Mouse (Mus musculus) kidney, embryonic 14.5 days (tissue): ENCODE results near the gene Ugt1a2. TPM values are rescaled to one million over a fixed set of nuclear protein-coding genes. Genes with fewer than 3 reads are reported as not detected.
"Not testable (repeated sequence)": the region's sequence is repeated elsewhere in the genome, so short reads cannot be mapped to it uniquely, and the experiment has no call there.

Source experiments
- ATAC-seq: fragments of 200-750 bp; cut with Nextera tagmentation; 2 replicates; pipeline ENCODE4 v1.8.0; 2017; ENCODE audit warnings: moderate number of reproducible peaks, mild to moderate bottlenecking, moderate TSS enrichment, moderate library complexity; ENCODE audit not compliant: low FRiP score, low TSS enrichment
- H3K27ac ChIP-seq: fragments of 300-500 bp; sonication (generic); 2 replicates; pipeline ENCODE4 v1.5.1; 2014; ENCODE audit warnings: low read depth, mild to moderate bottlenecking, low read length, moderate library complexity, mixed read lengths
- H3K27me3 ChIP-seq: fragments of 300-500 bp; sonication (generic); 2 replicates; pipeline ENCODE4 v1.6.1; 2014; ENCODE audit warnings: mild to moderate bottlenecking, low read length; ENCODE audit not compliant: control insufficient read depth, insufficient read depth
- H3K36me3 ChIP-seq: fragments of 300-500 bp; sonication (generic); 2 replicates; pipeline ENCODE4 v1.6.1; 2014; ENCODE audit warnings: low read length, mixed read lengths; ENCODE audit not compliant: control insufficient read depth, insufficient read depth
- H3K4me1 ChIP-seq: fragments of 300-500 bp; sonication (generic); 2 replicates; pipeline ENCODE4 v1.6.1; 2014; ENCODE audit warnings: low read length, mixed read lengths; ENCODE audit not compliant: control insufficient read depth, insufficient read depth
- H3K4me2 ChIP-seq: fragments of 300-500 bp; sonication (generic); replicated peaks from 2 replicates; pipeline ENCODE4 v1.6.1; 2014; ENCODE audit warnings: low read depth, mild to moderate bottlenecking, low read length
- H3K4me3 ChIP-seq: fragments of 300-500 bp; sonication (generic); 2 replicates; pipeline ENCODE4 v1.5.1; 2014; ENCODE audit warnings: mild to moderate bottlenecking, low read length
- H3K9ac ChIP-seq: fragments of 300-500 bp; sonication (generic); 2 replicates; pipeline ENCODE4 v1.6.1; 2014; ENCODE audit warnings: low read depth, mild to moderate bottlenecking, low read length, moderate library complexity
- H3K9me3 ChIP-seq: fragments of 300-500 bp; sonication (generic); 2 replicates; pipeline ENCODE4 v1.6.1; 2016; ENCODE audit warnings: low read length; ENCODE audit not compliant: control insufficient read depth
- WGBS: fragments of 180-500 bp; shearing (Covaris S2); extraction: QIAGEN DNeasy Blood & Tissue Kit; methylation state at CpG from one replicate; pipeline ENCODE4 v1.1.7; 2014; 5-methylcytosine and 5-hydroxymethylcytosine counted together
- polyA plus RNA-seq: library from polyadenylated mRNA; unstranded; fragments of >200 nt; fragmentation: Nextera tagmentation; extraction: Ambion mirVana; gene quantifications from 2 replicates; pipeline ENCODE4 v1.2.1, GENCODE M21; 2014

The Ugt1a2 gene
- polyA plus RNA-seq, 1 experiment from 2014 or later = 7.3 TPM

DNA sequence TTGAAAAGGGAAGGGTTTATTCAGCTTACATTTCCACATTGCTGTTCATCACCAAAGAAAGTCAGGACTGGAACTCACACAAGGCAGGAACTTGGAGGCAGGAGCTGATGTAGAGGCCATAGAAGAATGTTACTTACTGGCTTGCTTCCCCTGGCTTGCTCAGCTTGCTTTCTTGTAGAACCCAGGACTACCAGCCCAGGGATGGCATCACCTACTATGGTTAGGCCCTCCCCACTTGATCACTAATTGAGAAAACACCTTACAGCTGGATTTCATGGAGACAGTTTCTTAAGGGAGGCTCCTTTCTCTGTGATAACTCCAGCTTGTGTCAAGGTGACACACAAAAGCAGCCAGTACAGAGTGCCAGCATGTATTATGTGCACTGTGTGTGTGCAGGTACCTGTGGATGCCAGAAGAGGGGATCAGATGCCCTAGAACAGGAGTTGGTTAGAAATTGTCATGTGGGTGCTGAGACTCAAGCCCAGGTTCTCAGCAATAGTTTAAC lies 22.7 kb downstream of the Ugt1a2 start:
- H3K4me1 ChIP-seq, H3K4me2 ChIP-seq, H3K27ac ChIP-seq, H3K27me3 ChIP-seq, ATAC-seq, H3K36me3 ChIP-seq, H3K4me3 ChIP-seq, H3K9ac ChIP-seq: not testable (repeated sequence)
- peaks cover 31% of the 10 kb centered on the region for H3K9me3 ChIP-seq

DNA sequence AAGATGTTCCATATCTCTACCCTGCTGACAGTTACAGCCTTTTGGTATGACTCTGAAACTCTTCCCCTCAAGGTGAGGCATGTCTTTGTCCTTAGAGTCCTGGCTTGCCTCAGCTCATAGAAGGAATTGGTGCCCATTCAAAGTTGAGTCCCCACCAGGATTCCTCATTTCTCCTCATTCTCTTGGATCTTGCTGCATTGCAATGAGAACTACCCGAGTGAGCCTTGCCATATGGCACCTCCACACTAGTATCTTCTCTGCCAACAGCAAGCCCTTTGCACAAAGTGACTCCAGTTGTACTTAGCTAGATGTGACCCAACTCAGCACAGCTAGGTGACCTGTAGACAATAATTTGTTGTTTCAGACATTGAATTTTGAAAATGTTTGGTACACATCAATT lies 23.2 kb downstream of the Ugt1a2 start:
- H3K9me3 ChIP-seq = peaks cover 37% of the 10 kb centered on the region
- no peaks in the 10 kb centered on the region for H3K36me3 ChIP-seq
- WGBS = 65% methylated on average over 1 of the region's 1 CpGs
- no peak overlapping the region for H3K4me3 ChIP-seq
- H3K9ac ChIP-seq = no peak overlapping the region
- ATAC-seq = no peak
- no peaks in the 10 kb centered on the region for H3K4me1 ChIP-seq
- H3K27ac ChIP-seq = no peak overlapping the region
- H3K4me2 ChIP-seq = no peak overlapping the region
- H3K27me3 ChIP-seq = no peaks in the 10 kb centered on the region

DNA sequence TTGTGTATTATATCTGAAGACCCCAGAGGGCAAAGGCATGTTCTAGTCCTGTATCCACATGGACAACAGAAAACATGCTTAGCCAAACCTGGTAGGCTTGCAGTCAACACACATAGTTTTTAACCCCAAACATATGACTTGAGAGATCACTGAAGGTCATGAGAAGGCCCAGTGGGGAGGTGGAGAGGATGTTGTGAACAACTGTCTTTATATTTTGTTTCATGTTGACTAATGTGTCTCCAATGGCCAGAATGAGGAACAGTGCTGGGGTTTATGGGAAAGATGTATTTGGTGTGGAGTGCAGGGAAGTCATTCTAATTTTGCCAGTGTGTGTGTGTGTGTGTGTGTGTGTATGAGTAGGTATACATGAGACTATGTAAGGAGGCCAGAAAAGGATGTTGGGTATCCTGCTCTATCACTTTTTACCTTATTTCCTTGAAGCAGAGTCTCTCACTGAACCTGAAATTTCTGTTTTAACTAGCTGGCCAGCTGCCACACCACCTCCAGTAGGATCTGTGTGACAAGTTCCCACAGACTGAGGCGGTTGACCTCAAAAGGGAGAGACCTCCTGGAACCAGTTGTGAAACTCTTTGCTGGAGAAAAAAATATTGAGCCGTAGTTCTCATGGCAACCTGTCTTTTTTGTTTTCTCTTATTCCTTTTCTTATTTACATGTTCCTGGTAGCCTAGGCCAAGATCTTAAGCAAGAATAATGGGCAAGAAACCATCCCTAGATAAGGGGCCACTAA lies 23.8 kb downstream of the Ugt1a2 start:
- Histone ChIP-seq H3K27me3 (no peaks in the 10 kb centered on the region), H3K4me2 (no peak overlapping the region), H3K4me1 (no peaks in the 10 kb centered on the region), H3K27ac (no peak overlapping the region), H3K9me3 (peaks cover 43% of the 10 kb centered on the region), H3K9ac (no peak overlapping the region), H3K36me3 (no peaks in the 10 kb centered on the region), H3K4me3 (no peak overlapping the region)
- WGBS = 71% methylated on average over 2 of the region's 2 CpGs
- no peak for ATAC-seq

DNA sequence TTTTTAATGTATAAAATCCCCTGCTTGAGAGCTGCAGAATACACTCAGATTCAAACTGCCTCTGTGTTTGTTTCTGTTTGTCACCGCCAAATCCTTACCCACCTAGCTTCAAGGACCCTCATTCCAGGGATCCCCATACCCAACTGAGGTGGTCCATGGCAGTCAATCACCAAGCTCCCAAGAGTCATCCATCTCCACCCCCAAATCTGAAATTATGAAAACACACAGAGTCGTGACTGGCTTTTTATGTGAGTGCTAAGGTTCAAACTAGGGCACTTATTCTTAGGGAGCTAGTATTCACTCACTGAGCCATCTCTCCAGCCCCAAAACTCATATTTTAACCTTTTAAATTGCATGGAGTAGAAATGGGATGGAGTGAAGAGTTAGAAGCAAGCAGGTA lies 24.9 kb downstream of the Ugt1a2 start:
- peaks cover 52% of the 10 kb centered on the region for H3K9me3 ChIP-seq
- not testable (repeated sequence) for H3K9ac ChIP-seq, H3K4me3 ChIP-seq, H3K4me1 ChIP-seq, H3K27me3 ChIP-seq, H3K36me3 ChIP-seq, H3K27ac ChIP-seq, H3K4me2 ChIP-seq, ATAC-seq
- WGBS = 44% methylated on average over 2 of the region's 2 CpGs

DNA sequence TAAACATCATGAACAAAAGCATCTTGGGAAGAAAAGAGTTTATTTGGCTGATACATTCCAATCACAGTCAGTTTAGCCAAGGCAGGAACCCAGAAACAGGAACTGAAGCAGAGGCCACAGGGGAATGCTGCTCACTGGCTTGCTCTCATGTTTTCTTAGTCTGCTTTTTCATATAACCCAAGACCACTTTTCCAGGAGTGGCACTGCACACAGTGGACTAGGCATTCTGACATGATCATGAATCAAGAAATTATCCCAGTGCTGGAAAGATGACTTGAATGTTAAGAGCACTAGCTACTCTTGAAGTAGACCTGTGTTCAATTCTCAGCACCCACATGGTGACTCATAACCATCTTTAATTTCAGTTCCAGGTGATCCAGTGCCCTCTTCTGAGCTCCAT lies 25.3 kb downstream of the Ugt1a2 start:
- no peaks in the 10 kb centered on the region for H3K27me3 ChIP-seq
- no peak overlapping the region for H3K9ac ChIP-seq
- no peak overlapping the region for H3K27ac ChIP-seq
- H3K4me1 ChIP-seq = no peaks in the 10 kb centered on the region
- no peaks in the 10 kb centered on the region for H3K36me3 ChIP-seq
- H3K4me2 ChIP-seq = no peak overlapping the region
- peaks cover 57% of the 10 kb centered on the region for H3K9me3 ChIP-seq
- H3K4me3 ChIP-seq = no peak overlapping the region
- no peak for ATAC-seq

DNA sequence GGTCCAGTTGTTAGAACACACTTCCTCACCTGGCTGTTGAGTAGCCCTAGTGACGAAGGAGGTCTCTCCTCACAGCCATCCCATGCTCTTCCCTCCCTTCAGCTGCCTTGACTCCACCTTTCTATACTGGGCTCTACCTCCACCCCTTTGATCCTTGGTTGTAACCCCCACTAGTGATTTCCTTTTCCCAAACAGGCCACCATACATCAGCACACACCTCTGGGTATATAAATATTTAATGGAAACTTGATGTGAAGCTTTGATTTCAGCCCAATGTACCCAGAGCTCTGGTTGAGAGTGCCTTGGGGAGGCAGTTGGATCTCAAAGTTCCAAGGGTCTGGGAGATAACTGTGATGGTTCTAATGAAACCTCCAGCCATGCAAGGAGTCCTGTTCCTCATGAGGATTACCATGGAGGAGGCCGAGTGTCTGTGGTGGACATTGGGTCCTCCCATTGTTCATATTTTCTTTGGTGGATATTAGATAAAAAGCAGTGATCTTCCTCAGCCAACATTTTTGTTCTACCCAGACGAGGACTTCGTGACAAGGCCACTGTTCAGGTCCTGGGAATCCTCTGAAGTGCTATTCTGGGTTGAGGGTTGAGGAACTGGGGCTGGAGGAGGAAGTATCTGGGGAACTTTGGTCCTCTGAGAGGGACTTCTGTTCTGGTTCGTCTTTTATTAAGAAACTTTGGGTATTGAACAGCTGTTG lies 26.4 kb downstream of the Ugt1a2 start, which contains the start of gene Mroh2a:
Gene Mroh2a (plus strand): TSS at position 317 of the 710 bp plus-strand sequence.
- Histone ChIP-seq H3K27ac (no peak within 1 kb of the TSS), H3K4me1 (no peaks in the 10 kb centered on the region), H3K27me3 (no peaks in the 10 kb centered on the region), H3K9ac (no peak within 1 kb of the TSS), H3K9me3 (peaks cover 68% of the 10 kb centered on the region), H3K36me3 (no peaks in the 10 kb centered on the region), H3K4me3 (no peak within 1 kb of the TSS), H3K4me2 (no peak within 1 kb of the TSS)
- ATAC-seq = no peak
- 55% methylated on average over 5 of the region's 5 CpGs for WGBS

DNA sequence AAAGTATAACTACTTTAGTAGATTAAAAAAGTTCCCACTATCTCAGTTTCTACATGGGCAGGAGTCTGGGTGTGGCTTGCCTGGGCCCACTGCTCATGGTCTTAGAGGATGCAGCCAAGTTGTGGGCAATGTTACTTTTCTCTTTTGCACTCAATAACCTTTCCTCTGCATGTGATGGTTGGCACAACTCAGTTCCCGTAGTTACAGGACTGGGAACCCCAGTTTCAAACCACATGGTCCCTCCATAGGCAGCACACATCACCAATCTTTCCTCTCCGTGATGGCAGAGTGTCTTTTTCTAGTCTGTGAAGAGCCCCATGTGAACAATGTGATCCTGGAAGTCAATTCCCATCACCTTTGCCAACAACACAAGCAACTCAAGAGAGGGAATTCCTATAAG lies 27.1 kb downstream of the Ugt1a2 start:
- Histone ChIP-seq H3K27ac (no peak overlapping the region), H3K4me1 (no peaks in the 10 kb centered on the region), H3K9ac (no peak overlapping the region), H3K9me3 (peaks cover 70% of the 10 kb centered on the region), H3K4me2 (no peak overlapping the region), H3K4me3 (no peak overlapping the region), H3K36me3 (no peaks in the 10 kb centered on the region), H3K27me3 (no peaks in the 10 kb centered on the region)
- no peak for ATAC-seq
- WGBS = 59% methylated on average over 2 of the region's 2 CpGs

DNA sequence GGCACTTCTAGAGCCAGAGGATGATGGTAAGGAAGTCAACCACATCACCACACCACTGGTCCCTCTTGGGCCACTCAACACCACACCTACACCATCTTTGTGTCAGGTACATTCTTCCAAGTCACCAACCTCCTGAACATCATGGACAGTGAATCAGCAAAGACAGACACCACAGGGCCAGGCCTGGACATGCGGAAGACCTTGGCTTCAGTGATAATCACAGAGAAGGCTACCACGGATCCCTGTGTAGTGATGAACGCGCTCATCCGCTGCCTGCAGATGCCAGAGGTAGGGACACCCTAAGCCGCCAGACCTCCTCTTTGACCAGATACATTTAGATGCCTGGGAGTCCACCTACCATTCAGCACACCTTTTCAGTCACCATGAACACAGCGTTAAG lies 27.7 kb downstream of the Ugt1a2 start:
- Histone ChIP-seq H3K27me3 (no peaks in the 10 kb centered on the region), H3K36me3 (no peaks in the 10 kb centered on the region), H3K4me1 (no peaks in the 10 kb centered on the region), H3K9me3 (peaks cover 77% of the 10 kb centered on the region), H3K4me3 (no peak overlapping the region), H3K27ac (no peak overlapping the region), H3K9ac (no peak overlapping the region), H3K4me2 (no peak overlapping the region)
- WGBS = 73% methylated on average over 7 of the region's 7 CpGs
- no peak for ATAC-seq

DNA sequence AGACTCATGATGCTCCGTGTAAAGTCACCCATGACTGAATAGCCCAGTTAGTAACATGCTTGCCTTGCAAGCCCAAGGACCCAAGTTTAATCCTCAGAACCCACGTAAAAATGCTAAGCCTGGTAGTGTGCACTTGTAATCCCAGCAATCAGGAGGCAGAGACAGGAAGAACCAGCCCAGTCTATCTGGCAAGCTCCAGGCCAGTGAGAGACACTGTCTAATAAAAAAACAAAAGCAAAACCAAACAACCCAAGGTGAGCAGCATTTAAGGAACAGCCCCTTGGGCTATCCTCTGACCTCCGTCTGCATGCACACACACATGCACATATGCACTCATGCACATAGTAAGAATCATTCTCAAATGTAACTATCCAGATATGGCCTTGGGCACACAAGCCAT lies 29.2 kb downstream of the Ugt1a2 start:
- Histone ChIP-seq H3K27ac (no peak overlapping the region), H3K4me3 (no peak overlapping the region), H3K27me3 (no peaks in the 10 kb centered on the region), H3K4me2 (no peak overlapping the region), H3K4me1 (no peaks in the 10 kb centered on the region), H3K36me3 (no peaks in the 10 kb centered on the region), H3K9ac (no peak overlapping the region), H3K9me3 (peaks cover 90% of the 10 kb centered on the region)
- ATAC-seq = no peak
- 82% methylated on average over 3 of the region's 3 CpGs for WGBS
